Mouse (Mus musculus): ENCODE data around the gene Ccdc124.

The Ccdc124 gene

GRCm38 (mm10) chr8:70873364-70873985, at the start of gene Ccdc124:
TSS of gene Ccdc124 (minus strand) at chr8:70873935.
- peak; percentile 93 to 95 for DNase-seq (ENCODE audit: low spot score in 2 of 2)

GRCm38 (mm10) chr8:70920049-70920922, 46.6 kb upstream of the Ccdc124 start:
- DNase-seq (ENCODE audit: low spot score in 2 of 2): no peak

- DNase-seq (ENCODE audit: low spot score in 2 of 2): no peak
These were observed 41.0 kb upstream of the Ccdc124 start for GRCm38 (mm10) chr8:70914704-70915103.

- DNase-seq (ENCODE audit: low spot score in 2 of 2): no peak
These were observed 39.8 kb upstream of the Ccdc124 start for GRCm38 (mm10) chr8:70913523-70913922.

DNA sequence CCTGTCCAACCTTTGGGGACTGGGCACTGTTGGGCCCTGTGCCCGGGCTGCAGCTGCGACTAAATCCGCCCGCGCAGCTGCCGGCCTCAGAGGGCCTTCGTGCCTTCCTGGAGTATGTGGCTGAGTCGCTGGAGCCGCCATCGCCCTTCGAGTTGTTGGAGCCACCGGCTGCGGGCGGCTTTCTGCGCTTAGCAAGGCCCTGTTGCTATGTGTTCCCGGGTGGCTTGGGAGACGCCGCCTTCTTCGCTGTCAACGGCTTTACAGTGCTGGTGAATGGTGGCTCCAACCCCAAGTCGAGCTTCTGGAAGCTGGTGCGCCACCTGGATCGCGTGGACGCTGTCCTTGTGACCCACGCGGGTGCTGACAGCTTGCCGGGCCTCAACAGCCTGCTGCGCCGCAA, 39.2 kb upstream of the Ccdc124 start:
- DNase-seq (ENCODE audit: low spot score in 2 of 2): no peak

- no peak for DNase-seq (ENCODE audit: low spot score in 2 of 2)
These were observed 37.9 kb upstream of the Ccdc124 start for GRCm38 (mm10) chr8:70911596-70911995.

DNA sequence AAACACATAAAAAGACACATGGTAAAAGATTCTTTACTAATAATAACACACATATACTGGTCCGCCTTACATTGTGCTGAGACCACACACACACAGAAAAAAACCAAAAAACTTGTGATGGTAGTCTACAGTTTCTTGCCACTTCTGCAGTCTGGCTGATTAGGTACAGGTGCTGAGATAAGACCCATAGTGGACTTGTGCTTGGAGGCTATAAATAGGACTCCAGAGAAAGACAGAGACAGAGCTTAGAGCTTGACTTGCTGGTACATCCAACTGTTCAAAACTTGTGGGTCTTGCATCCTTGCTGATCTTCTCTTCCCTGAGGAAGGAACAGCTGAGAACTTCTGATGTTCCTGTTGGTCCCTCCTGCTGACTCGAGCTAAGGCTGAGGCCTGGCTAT, 33.8 kb upstream of the Ccdc124 start:
- DNase-seq (ENCODE audit: low spot score in 2 of 2): no peak

GRCm38 (mm10) chr8:70905831-70906736, 32.3 kb upstream of the Ccdc124 start, which contains the start of gene Map1s:
TSS of gene Map1s (plus strand) at chr8:70905932.
- DNase-seq (ENCODE audit: low spot score in 2 of 2): peak; percentile 28 to 60

GRCm38 (mm10) chr8:70905463-70905830, 31.7 kb upstream of the Ccdc124 start:
- DNase-seq (ENCODE audit: low spot score in 2 of 2): no peak

DNA sequence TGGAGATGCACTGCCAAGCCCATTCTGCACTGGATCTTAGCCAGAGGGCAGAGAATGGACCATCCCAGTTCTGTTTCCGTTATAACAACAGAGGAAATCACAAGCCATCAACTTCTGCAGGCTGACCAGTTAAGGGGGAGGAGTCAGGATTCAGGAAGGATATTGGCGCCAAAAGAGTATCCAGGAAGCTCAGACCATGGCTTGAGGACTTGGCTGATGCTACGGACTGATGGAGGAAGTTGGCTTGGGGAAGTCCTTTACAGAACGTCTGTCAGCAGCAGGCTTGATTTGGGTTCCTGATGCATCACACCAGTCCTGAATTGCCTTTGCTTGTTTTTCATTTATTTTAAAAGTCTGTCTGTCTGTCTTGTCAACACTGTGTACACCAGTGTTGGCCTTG, 30.8 kb upstream of the Ccdc124 start:
- DNase-seq (ENCODE audit: low spot score in 2 of 2): no peak

DNA sequence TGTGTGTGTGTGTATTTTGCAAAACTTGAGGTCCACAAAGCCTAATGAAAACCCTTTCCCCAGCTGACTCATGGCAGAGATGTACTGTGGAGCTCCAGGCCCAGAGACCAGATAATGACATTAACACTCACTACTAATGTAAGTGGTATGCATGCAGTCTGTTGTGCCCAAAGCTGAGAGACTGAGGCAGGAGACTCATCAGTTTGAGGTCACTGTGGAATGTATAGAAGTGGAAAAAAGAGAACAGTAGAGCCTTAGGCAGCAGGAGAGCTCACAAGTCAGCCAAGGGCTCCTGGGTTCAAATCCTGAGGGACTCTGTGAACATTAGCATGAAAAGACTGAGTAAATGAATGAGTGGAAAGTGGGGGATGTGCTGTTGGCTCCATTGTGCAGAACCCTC, 29.8 kb upstream of the Ccdc124 start:
- DNase-seq (ENCODE audit: low spot score in 2 of 2): no peak

GRCm38 (mm10) chr8:70903112-70903511, 29.4 kb upstream of the Ccdc124 start:
- no peak for DNase-seq (ENCODE audit: low spot score in 2 of 2)

GRCm38 (mm10) chr8:70902211-70902610, 28.5 kb upstream of the Ccdc124 start:
- no peak for DNase-seq (ENCODE audit: low spot score in 2 of 2)

GRCm38 (mm10) chr8:70900872-70901387, 27.2 kb upstream of the Ccdc124 start:
- DNase-seq (ENCODE audit: low spot score in 2 of 2): no peak

- no peak for DNase-seq (ENCODE audit: low spot score in 2 of 2)
These were observed 25.5 kb upstream of the Ccdc124 start for GRCm38 (mm10) chr8:70899226-70899625.

DNA sequence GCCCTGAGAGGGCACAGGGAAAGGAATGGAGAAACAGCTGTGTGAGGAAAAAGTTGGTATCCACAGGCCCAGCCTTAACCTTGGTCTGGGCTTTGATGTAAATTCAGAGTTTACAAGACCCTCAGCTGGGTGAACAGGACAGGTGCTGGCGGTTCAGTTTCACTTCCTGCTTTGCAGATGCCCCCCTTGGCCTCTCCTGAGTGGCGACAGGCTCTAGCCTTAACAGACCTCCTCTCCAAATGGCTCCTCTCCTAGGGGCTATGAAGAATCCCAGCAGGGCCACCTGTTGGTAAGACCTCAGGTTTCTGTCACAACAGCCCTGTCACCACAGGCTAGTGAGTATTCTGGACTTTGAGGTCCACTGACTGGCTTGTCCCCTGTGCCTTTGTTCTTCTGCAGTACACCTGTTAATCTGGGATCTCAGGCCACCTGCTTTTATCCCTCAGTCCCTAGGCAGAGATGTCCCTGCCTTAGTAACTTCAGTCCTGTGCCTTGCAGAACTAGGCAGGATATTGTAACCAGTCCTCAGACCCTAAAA, 25.0 kb upstream of the Ccdc124 start:
- DNase-seq (ENCODE audit: low spot score in 2 of 2): no peak

- DNase-seq (ENCODE audit: low spot score in 2 of 2): peak; percentile 83 to 85
These were observed 24.1 kb upstream of the Ccdc124 start for GRCm38 (mm10) chr8:70897681-70898413.

GRCm38 (mm10) chr8:70897021-70897680, 23.4 kb upstream of the Ccdc124 start, which contains the start of gene Rpl18a:
TSS of gene Rpl18a (minus strand) at chr8:70897412.
- DNase-seq (ENCODE audit: low spot score in 2 of 2): peak; percentile 92 to 95

GRCm38 (mm10) chr8:70896316-70897020, 22.7 kb upstream of the Ccdc124 start:
- no peak for DNase-seq (ENCODE audit: low spot score in 2 of 2)

All from urinary bladder, postnatal 36 days (tissue).